Mouse (Mus musculus) CH12F3 (cell line): Measurements from ENCODE around the gene Opcml.

Experiments used
- in situ Hi-C: fragments of 300-500 bp; cut with MboI; formaldehyde crosslinking; loops from 2 replicates; pipeline ENCODE4 v1.14.3; 2020; ENCODE audit warnings: low sequenced_read_pairs

The Opcml gene

GRCm38 (mm10) chr9:28587857-28588388, 797.3 kb downstream of the Opcml start:
- in situ Hi-C loops: no loop called here

- in situ Hi-C loops: no loop called here
Measured at GRCm38 (mm10) chr9:28588488-28588887, 797.9 kb downstream of the Opcml start.

GRCm38 (mm10) chr9:28592208-28592607, 801.6 kb downstream of the Opcml start:
- in situ Hi-C loops: no loop called here

- in situ Hi-C loops: no loop called here
Measured at GRCm38 (mm10) chr9:28595062-28595461, 804.5 kb downstream of the Opcml start.

- in situ Hi-C loops: no loop called here
Measured at GRCm38 (mm10) chr9:28605561-28605960, 815.0 kb downstream of the Opcml start.

GRCm38 (mm10) chr9:28613683-28614620, 823.4 kb downstream of the Opcml start:
- in situ Hi-C loops: no loop called here

- in situ Hi-C loops: no loop called here
Measured at GRCm38 (mm10) chr9:28615447-28615846, 824.9 kb downstream of the Opcml start.

GRCm38 (mm10) chr9:28617666-28618065, 827.1 kb downstream of the Opcml start:
- in situ Hi-C loops: no loop called here

GRCm38 (mm10) chr9:28618186-28618892, 827.8 kb downstream of the Opcml start:
- in situ Hi-C loops: no loop called here

GRCm38 (mm10) chr9:28621939-28622338, 831.4 kb downstream of the Opcml start:
- in situ Hi-C loops: no loop called here

- in situ Hi-C loops: no loop called here
Measured at GRCm38 (mm10) chr9:28624870-28625269, 834.3 kb downstream of the Opcml start.

GRCm38 (mm10) chr9:28642766-28643165, 852.2 kb downstream of the Opcml start:
- in situ Hi-C loops: no loop called here

- in situ Hi-C loops: no loop called here
Measured at GRCm38 (mm10) chr9:28644063-28644462, 853.5 kb downstream of the Opcml start.

GRCm38 (mm10) chr9:28650089-28650488, 859.5 kb downstream of the Opcml start:
- in situ Hi-C loops: no loop called here

- in situ Hi-C loops: no loop called here
Measured at GRCm38 (mm10) chr9:28659996-28660395, 869.4 kb downstream of the Opcml start.

- in situ Hi-C loops: no loop called here
Measured at GRCm38 (mm10) chr9:28662882-28663281, 872.3 kb downstream of the Opcml start.

- in situ Hi-C loops: no loop called here
Measured at GRCm38 (mm10) chr9:28680309-28680708, 889.7 kb downstream of the Opcml start.

GRCm38 (mm10) chr9:28681252-28682037, 890.9 kb downstream of the Opcml start:
- in situ Hi-C loops: no loop called here

GRCm38 (mm10) chr9:28683951-28684470, 893.4 kb downstream of the Opcml start:
- in situ Hi-C loops: no loop called here

- in situ Hi-C loops: no loop called here
Measured at GRCm38 (mm10) chr9:28686942-28687611, 896.5 kb downstream of the Opcml start.
